ENCODE assay signal across 8 mouse cellular contexts in genomic region chr6:39574555-39574869, GRCm38 (mm10). TPM values are rescaled to one million over a fixed set of nuclear protein-coding genes. Genes with fewer than 3 reads are reported as not detected.
DNase-seq lines count a peak whose midpoint lies in the region; ATAC-seq and TF ChIP-seq lines count a peak whose summit lies in the region.

No protein-coding gene starts in this region.

- no peak for TF ChIP-seq CTCF in stomach, postnatal 0 days (IDR thresholded peaks at IDR 0.05; ENCODE audit: low read depth)

- no peaks in the 10 kb centered on the region for H3K9me3 ChIP-seq in embryonic facial prominence, embryonic 15.5 days (replicated peaks)
- H3K9me3 ChIP-seq in hindbrain, embryonic 14.5 days (ENCODE audit: control insufficient read depth, low read length): no peaks in the 10 kb centered on the region
- no peaks in the 10 kb centered on the region for H3K9me3 ChIP-seq in liver, embryonic 11.5 days (ENCODE audit: control insufficient read depth, low read length)
- H3K9me3 ChIP-seq in stomach, postnatal 0 days (ENCODE audit: control insufficient read depth, low read length): no peaks in the 10 kb centered on the region

- peak overlapping the region; percentile 78 for H3K9ac ChIP-seq in embryonic facial prominence, embryonic 15.5 days
- peak overlapping the region; percentile 91 for H3K9ac ChIP-seq in hindbrain, embryonic 14.5 days
- H3K9ac ChIP-seq in liver, embryonic 11.5 days (ENCODE audit: low read depth, low read length): peak overlapping the region; percentile 88
- peak overlapping the region; percentile 93 for H3K9ac ChIP-seq in stomach, postnatal 0 days (ENCODE audit: low read length)

- 21% methylated on average over 10 of the region's 10 CpGs for WGBS in embryonic facial prominence, embryonic 15.5 days
- 21% methylated on average over 10 of the region's 10 CpGs for WGBS in hindbrain, embryonic 14.5 days
- WGBS in liver, embryonic 11.5 days: 31% methylated on average over 10 of the region's 10 CpGs
- 31% methylated on average over 10 of the region's 10 CpGs for WGBS in stomach, postnatal 0 days

- peak overlapping the region; percentile 81 for H3K4me2 ChIP-seq in embryonic facial prominence, embryonic 15.5 days (replicated peaks)
- peak overlapping the region; percentile 80 for H3K4me2 ChIP-seq in hindbrain, embryonic 14.5 days (replicated peaks)
- peak overlapping the region; percentile 98 for H3K4me2 ChIP-seq in liver, embryonic 11.5 days
- H3K4me2 ChIP-seq in stomach, postnatal 0 days (replicated peaks; ENCODE audit: low read depth): peak overlapping the region; percentile 89

- H3K27ac ChIP-seq in embryonic facial prominence, embryonic 15.5 days (replicated peaks): peak overlapping the region; percentile 92
- peak overlapping the region; percentile 96 for H3K27ac ChIP-seq in hindbrain, embryonic 14.5 days
- peak overlapping the region; percentile 94 for H3K27ac ChIP-seq in liver, embryonic 11.5 days (ENCODE audit: low read depth, low read length)
- H3K27ac ChIP-seq in stomach, postnatal 0 days (replicated peaks): peak overlapping the region; percentile 93

- H3K4me1 ChIP-seq in embryonic facial prominence, embryonic 15.5 days: peaks cover 16% of the 10 kb centered on the region
- peaks cover 11% of the 10 kb centered on the region for H3K4me1 ChIP-seq in hindbrain, embryonic 14.5 days (replicated peaks; ENCODE audit: control insufficient read depth, insufficient read depth, low read length)
- peaks cover 5% of the 10 kb centered on the region for H3K4me1 ChIP-seq in liver, embryonic 11.5 days (replicated peaks; ENCODE audit: control insufficient read depth, insufficient read depth, low read length)
- peaks cover 5% of the 10 kb centered on the region for H3K4me1 ChIP-seq in stomach, postnatal 0 days (replicated peaks; ENCODE audit: control insufficient read depth, insufficient read depth)

- H3K36me3 ChIP-seq in embryonic facial prominence, embryonic 15.5 days: peaks cover 29% of the 10 kb centered on the region
- peaks cover 16% of the 10 kb centered on the region for H3K36me3 ChIP-seq in hindbrain, embryonic 14.5 days (replicated peaks; ENCODE audit: control insufficient read depth, insufficient read depth)
- no peaks in the 10 kb centered on the region for H3K36me3 ChIP-seq in liver, embryonic 11.5 days (ENCODE audit: control insufficient read depth, insufficient read depth, low read length)
- H3K36me3 ChIP-seq in stomach, postnatal 0 days (ENCODE audit: control insufficient read depth, insufficient read depth, low read length): 0 out of 2 replicates have a peak, but pooled peaks cover 4% of the 10 kb centered on the region

- peak; percentile 42 to 52 for DNase-seq in right cerebral cortex, postnatal 10 days (ENCODE audit: low spot score in 2 of 2)
- no peak for DNase-seq in right cerebral cortex, adult 2 months (ENCODE audit: low spot score in 2 of 2)
- no peak for DNase-seq in hindbrain, embryonic 14.5 days (ENCODE audit: low spot score)
- peak; percentile 43 for DNase-seq in liver, embryonic 11.5 days (ENCODE audit: low spot score)
- peak; percentile 21 for DNase-seq in stomach, postnatal 0 days (ENCODE audit: low spot score)
- no peak for DNase-seq in embryo, embryonic 11 days
- DNase-seq in testis, postnatal 14 days (ENCODE audit: low spot score): no peak

- no peaks in the 10 kb centered on the region for H3K27me3 ChIP-seq in embryonic facial prominence, embryonic 15.5 days
- no peaks in the 10 kb centered on the region for H3K27me3 ChIP-seq in hindbrain, embryonic 14.5 days (ENCODE audit: control insufficient read depth, insufficient read depth, low read length)
- no peaks in the 10 kb centered on the region for H3K27me3 ChIP-seq in liver, embryonic 11.5 days (replicated peaks; ENCODE audit: control insufficient read depth, insufficient read depth, low read length)
- no peaks in the 10 kb centered on the region for H3K27me3 ChIP-seq in stomach, postnatal 0 days (ENCODE audit: control insufficient read depth, insufficient read depth, low read length)

- ATAC-seq in embryonic facial prominence, embryonic 15.5 days (ENCODE audit: insufficient number of reproducible peaks, low FRiP score, low TSS enrichment, low read depth): no peak
- ATAC-seq in hindbrain, embryonic 14.5 days (ENCODE audit: low FRiP score): peak; percentile 35
- peak; percentile 24 for ATAC-seq in liver, embryonic 11.5 days (replicated peaks; ENCODE audit: low FRiP score)
- ATAC-seq in stomach, postnatal 0 days (ENCODE audit: low FRiP score, low TSS enrichment): peak; percentile 59

- H3K4me3 ChIP-seq in embryonic facial prominence, embryonic 15.5 days (replicated peaks): peak overlapping the region; percentile 74
- peak overlapping the region; percentile 80 for H3K4me3 ChIP-seq in hindbrain, embryonic 14.5 days (replicated peaks; ENCODE audit: low read length)
- peak overlapping the region; percentile 89 for H3K4me3 ChIP-seq in liver, embryonic 11.5 days (ENCODE audit: low read depth, low read length)
- peak overlapping the region; percentile 88 for H3K4me3 ChIP-seq in stomach, postnatal 0 days (ENCODE audit: low read depth, low read length)

- TF ChIP-seq EP300 in stomach, postnatal 0 days (optimal IDR thresholded peaks at IDR 0.05): no peak

RNA-seq across cellular contexts. Expression of gene Adck2, which starts 0.8 kb away (rescaled TPM):
- 36.5 and 44.9 TPM in 2 replicates for polyA plus RNA-seq in embryonic facial prominence, embryonic 15.5 days (2015; fragmentation: Nextera tagmentation; extraction: Ambion mirVana)
- 37.5 and 38.0 TPM in 2 replicates for polyA plus RNA-seq in hindbrain, embryonic 14.5 days (2014; fragmentation: Nextera tagmentation; extraction: Ambion mirVana)
- 20.6 and 22.8 TPM in 2 replicates for polyA plus RNA-seq in liver, embryonic 11.5 days (2014; fragmentation: Nextera tagmentation; extraction: Ambion mirVana)
- polyA plus RNA-seq in stomach, postnatal 0 days (2015; fragmentation: Nextera tagmentation; extraction: Ambion mirVana): 22.0 and 24.4 TPM in 2 replicates

RNA-seq across cellular contexts. Expression of gene Gm42420, which starts 11.0 kb away (rescaled TPM):
- 0.83 and 1.3 TPM in 2 replicates for polyA plus RNA-seq in embryonic facial prominence, embryonic 15.5 days (2015; fragmentation: Nextera tagmentation; extraction: Ambion mirVana)
- 1.9 TPM in 1 of 2 replicates, not detected in the other for polyA plus RNA-seq in hindbrain, embryonic 14.5 days (2014; fragmentation: Nextera tagmentation; extraction: Ambion mirVana)
- 2.9 and 3.5 TPM in 2 replicates for polyA plus RNA-seq in liver, embryonic 11.5 days (2014; fragmentation: Nextera tagmentation; extraction: Ambion mirVana)
- 0.63 and 1.4 TPM in 2 replicates for polyA plus RNA-seq in stomach, postnatal 0 days (2015; fragmentation: Nextera tagmentation; extraction: Ambion mirVana)

RNA-seq across cellular contexts. Expression of gene Dennd2a, which starts 16.8 kb away (rescaled TPM):
- polyA plus RNA-seq in embryonic facial prominence, embryonic 15.5 days (2015; fragmentation: Nextera tagmentation; extraction: Ambion mirVana): 21.1 and 22.7 TPM in 2 replicates
- polyA plus RNA-seq in hindbrain, embryonic 14.5 days (2014; fragmentation: Nextera tagmentation; extraction: Ambion mirVana): 19.1 and 21.8 TPM in 2 replicates
- polyA plus RNA-seq in liver, embryonic 11.5 days (2014; fragmentation: Nextera tagmentation; extraction: Ambion mirVana): 12.4 and 12.6 TPM in 2 replicates
- 4.7 TPM in 2 replicates for polyA plus RNA-seq in stomach, postnatal 0 days (2015; fragmentation: Nextera tagmentation; extraction: Ambion mirVana)

RNA-seq across cellular contexts. Expression of gene Ndufb2, which starts 17.9 kb away (rescaled TPM):
- 332 and 334 TPM in 2 replicates for polyA plus RNA-seq in embryonic facial prominence, embryonic 15.5 days (2015; fragmentation: Nextera tagmentation; extraction: Ambion mirVana)
- 525 and 566 TPM in 2 replicates for polyA plus RNA-seq in hindbrain, embryonic 14.5 days (2014; fragmentation: Nextera tagmentation; extraction: Ambion mirVana)
- 311 and 331 TPM in 2 replicates for polyA plus RNA-seq in liver, embryonic 11.5 days (2014; fragmentation: Nextera tagmentation; extraction: Ambion mirVana)
- polyA plus RNA-seq in stomach, postnatal 0 days (2015; fragmentation: Nextera tagmentation; extraction: Ambion mirVana): 419 and 461 TPM in 2 replicates

Comparison
In these comparisons a context has a peak if more than half of its experiments do, and no peak if none do; other contexts are left out.
1. DNase-seq: peak in right cerebral cortex, postnatal 10 days (2 of 2), liver, embryonic 11.5 days (single experiment) and stomach, postnatal 0 days (single experiment); none in right cerebral cortex, adult 2 months (0 of 2), hindbrain, embryonic 14.5 days (single experiment), embryo, embryonic 11 days (single experiment) and testis, postnatal 14 days (single experiment).
2. Peak in every context shown above with its lines, with median percentiles within 50 percentile points of each other: H3K27ac ChIP-seq, H3K4me2 ChIP-seq, H3K4me3 ChIP-seq and H3K9ac ChIP-seq.